Mouse (Mus musculus) stomach, embryonic 15.5 days (tissue): ENCODE measurements at regions not wholly inside any gene's neighbourhood (a gene's known extent, or its start where the extent isn't known, plus 50 kb on each side); places are given as distances from the start of the nearest gene placed in this dataset.

ENCODE experiments used
- ATAC-seq: fragments of 200-750 bp; cut with Nextera tagmentation; 2 replicates; pipeline ENCODE4 v1.8.0; 2017; ENCODE audit warnings: low read depth, moderate number of reproducible peaks, moderate TSS enrichment; ENCODE audit not compliant: insufficient read depth, low FRiP score
- H3K27ac ChIP-seq: fragments of 300-500 bp; sonication (generic); 2 replicates; pipeline ENCODE4 v1.5.1; 2015; ENCODE audit warnings: mild to moderate bottlenecking, inconsistent platforms
- H3K27me3 ChIP-seq: fragments of 300-500 bp; sonication (generic); replicated peaks from 2 replicates; pipeline ENCODE4 v1.6.1; 2015; ENCODE audit warnings: inconsistent platforms
- H3K36me3 ChIP-seq: fragments of 300-500 bp; sonication (generic); 2 replicates; pipeline ENCODE4 v1.6.1; 2015; ENCODE audit warnings: inconsistent platforms
- H3K4me1 ChIP-seq: fragments of 300-500 bp; sonication (generic); 2 replicates; pipeline ENCODE4 v1.6.1; 2015; ENCODE audit warnings: inconsistent platforms
- H3K4me2 ChIP-seq: fragments of 300-500 bp; sonication (generic); 2 replicates; pipeline ENCODE4 v1.6.1; 2015; ENCODE audit warnings: mild to moderate bottlenecking, inconsistent platforms
- H3K4me3 ChIP-seq: fragments of 300-500 bp; sonication (generic); replicated peaks from 2 replicates; pipeline ENCODE4 v1.5.1; 2015; ENCODE audit warnings: inconsistent platforms
- H3K9ac ChIP-seq: fragments of 300-500 bp; sonication (generic); 2 replicates; pipeline ENCODE4 v1.6.1; 2015; ENCODE audit warnings: inconsistent platforms
- H3K9me3 ChIP-seq: fragments of 300-500 bp; sonication (generic); 2 replicates; pipeline ENCODE4 v1.6.1; 2016; ENCODE audit warnings: inconsistent platforms
- WGBS: fragments of 180-500 bp; shearing (Covaris S2); methylation state at CpG from one replicate; pipeline ENCODE4 v1.1.7; 2015; 5-methylcytosine and 5-hydroxymethylcytosine counted together

GRCm38 (mm10) chr5:43360298-43360697 lies 127.3 kb downstream of the Cpeb2 start:
- no peak overlapping the region for H3K4me2 ChIP-seq
- no peak overlapping the region for H3K27ac ChIP-seq
- no peak overlapping the region for H3K9ac ChIP-seq
- H3K4me1 ChIP-seq, result no peaks in the 10 kb centered on the region
- 38% methylated on average over 3 of the region's 3 CpGs for WGBS
- H3K36me3 ChIP-seq, result no peaks in the 10 kb centered on the region
- no peak overlapping the region for H3K4me3 ChIP-seq
- no peaks in the 10 kb centered on the region for H3K9me3 ChIP-seq
- ATAC-seq, result no peak
- no peaks in the 10 kb centered on the region for H3K27me3 ChIP-seq

GRCm38 (mm10) chr5:43361026-43361425 lies 128.1 kb downstream of the Cpeb2 start:
- Histone ChIP-seq H3K36me3 (no peaks in the 10 kb centered on the region), H3K27me3 (no peaks in the 10 kb centered on the region), H3K27ac (no peak overlapping the region), H3K4me2 (no peak overlapping the region), H3K4me1 (no peaks in the 10 kb centered on the region), H3K9me3 (no peaks in the 10 kb centered on the region), H3K4me3 (no peak overlapping the region), H3K9ac (no peak overlapping the region)
- 96% methylated on average over 1 of the region's 1 CpGs for WGBS
- ATAC-seq, result no peak

DNA sequence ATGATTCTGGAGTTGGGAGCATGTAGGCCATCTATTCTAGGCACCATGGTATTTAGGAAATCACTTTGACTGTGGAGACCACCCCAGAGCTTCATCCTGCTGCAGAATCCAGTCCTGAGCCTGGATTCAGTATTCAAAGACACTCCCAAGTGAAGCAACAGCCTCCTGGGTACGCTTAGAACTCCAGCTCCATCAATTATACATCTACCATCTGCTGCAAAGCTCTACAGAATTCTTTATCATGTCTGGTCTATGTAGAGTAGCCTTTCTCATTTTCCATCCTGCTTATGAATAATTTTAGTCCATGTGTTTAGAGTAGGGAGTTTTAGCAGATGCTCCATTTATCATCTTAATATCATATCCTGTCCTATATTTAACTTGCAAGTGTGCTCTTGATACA lies 139.4 kb downstream of the Cpeb2 start:
- H3K27ac ChIP-seq, result no peak overlapping the region
- no peaks in the 10 kb centered on the region for H3K9me3 ChIP-seq
- no peak for ATAC-seq
- no peaks in the 10 kb centered on the region for H3K36me3 ChIP-seq
- no peak overlapping the region for H3K4me2 ChIP-seq
- no peaks in the 10 kb centered on the region for H3K27me3 ChIP-seq
- 67% methylated on average over 1 of the region's 1 CpGs for WGBS
- H3K9ac ChIP-seq, result no peak overlapping the region
- no peak overlapping the region for H3K4me3 ChIP-seq
- H3K4me1 ChIP-seq, result no peaks in the 10 kb centered on the region

GRCm38 (mm10) chr5:43384689-43385375 lies 130.5 kb upstream of the C1qtnf7 start:
- Histone ChIP-seq H3K36me3 (no peaks in the 10 kb centered on the region), H3K4me2 (no peak overlapping the region), H3K4me3 (no peak overlapping the region), H3K9me3 (no peaks in the 10 kb centered on the region), H3K27me3 (no peaks in the 10 kb centered on the region), H3K9ac (no peak overlapping the region), H3K4me1 (no peaks in the 10 kb centered on the region), H3K27ac (no peak overlapping the region)
- no peak for ATAC-seq
- WGBS, result 63% methylated on average over 3 of the region's 3 CpGs

DNA sequence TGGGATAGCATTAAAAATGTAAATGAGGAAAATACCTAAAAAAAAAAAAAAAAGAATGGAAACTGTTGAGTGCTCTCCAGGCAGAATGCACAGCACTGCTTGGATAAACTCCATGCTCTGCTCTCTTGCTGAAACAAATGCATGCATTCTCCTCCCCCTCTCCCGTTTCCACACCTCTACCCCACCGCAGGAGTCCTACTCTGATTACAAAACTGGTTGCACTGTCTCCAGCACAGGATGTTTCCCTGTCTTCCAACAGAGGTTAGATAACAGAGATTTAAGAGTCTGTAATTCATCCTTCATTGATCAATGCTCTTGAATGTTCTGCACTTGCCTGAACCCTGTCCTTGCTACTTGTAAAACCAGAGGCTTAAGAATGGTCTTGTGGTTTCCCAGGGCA lies 124.3 kb upstream of the C1qtnf7 start:
- Histone ChIP-seq H3K36me3 (no peaks in the 10 kb centered on the region), H3K4me2 (no peak overlapping the region), H3K4me1 (no peaks in the 10 kb centered on the region), H3K4me3 (no peak overlapping the region), H3K9me3 (no peaks in the 10 kb centered on the region), H3K9ac (no peak overlapping the region), H3K27me3 (no peaks in the 10 kb centered on the region), H3K27ac (no peak overlapping the region)
- ATAC-seq, result no peak
- 12% methylated on average over 2 of the region's 2 CpGs for WGBS

DNA sequence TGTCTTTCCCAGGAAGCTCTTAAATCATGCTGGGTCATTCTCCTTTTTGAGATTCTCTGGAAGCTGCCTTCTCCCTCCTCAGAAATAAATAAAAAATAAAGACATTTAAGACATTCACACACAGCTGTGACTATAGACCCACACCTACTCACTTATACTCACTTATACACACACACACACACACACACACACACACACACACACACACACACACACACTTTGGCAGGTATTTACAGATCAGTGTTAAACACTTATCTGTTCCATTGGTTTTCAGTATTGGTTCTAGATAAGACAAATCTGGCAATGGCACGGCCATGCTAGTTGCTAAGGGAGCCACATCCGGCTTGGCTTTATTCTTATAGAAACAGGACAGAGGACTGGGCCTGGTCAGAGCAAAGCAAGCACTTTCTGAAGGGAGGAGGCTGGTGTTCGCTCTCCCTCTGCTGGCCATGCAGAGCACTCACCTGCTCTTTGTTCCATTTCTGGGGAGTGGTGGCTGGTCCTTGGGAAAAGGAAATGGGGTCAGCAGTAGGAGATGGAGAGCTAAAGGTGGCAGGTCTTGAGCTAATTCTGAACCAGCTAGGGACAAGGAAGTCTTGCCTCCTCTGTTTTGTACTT lies 123.8 kb upstream of the C1qtnf7 start:
- Histone ChIP-seq H3K9me3 (no peaks in the 10 kb centered on the region), H3K36me3 (no peaks in the 10 kb centered on the region), H3K4me2 (no peak overlapping the region), H3K4me1 (no peaks in the 10 kb centered on the region), H3K4me3 (no peak overlapping the region), H3K27ac (no peak overlapping the region), H3K27me3 (no peaks in the 10 kb centered on the region), H3K9ac (no peak overlapping the region)
- 17% methylated on average over 3 of the region's 3 CpGs for WGBS
- peak; percentile 77 for ATAC-seq

DNA sequence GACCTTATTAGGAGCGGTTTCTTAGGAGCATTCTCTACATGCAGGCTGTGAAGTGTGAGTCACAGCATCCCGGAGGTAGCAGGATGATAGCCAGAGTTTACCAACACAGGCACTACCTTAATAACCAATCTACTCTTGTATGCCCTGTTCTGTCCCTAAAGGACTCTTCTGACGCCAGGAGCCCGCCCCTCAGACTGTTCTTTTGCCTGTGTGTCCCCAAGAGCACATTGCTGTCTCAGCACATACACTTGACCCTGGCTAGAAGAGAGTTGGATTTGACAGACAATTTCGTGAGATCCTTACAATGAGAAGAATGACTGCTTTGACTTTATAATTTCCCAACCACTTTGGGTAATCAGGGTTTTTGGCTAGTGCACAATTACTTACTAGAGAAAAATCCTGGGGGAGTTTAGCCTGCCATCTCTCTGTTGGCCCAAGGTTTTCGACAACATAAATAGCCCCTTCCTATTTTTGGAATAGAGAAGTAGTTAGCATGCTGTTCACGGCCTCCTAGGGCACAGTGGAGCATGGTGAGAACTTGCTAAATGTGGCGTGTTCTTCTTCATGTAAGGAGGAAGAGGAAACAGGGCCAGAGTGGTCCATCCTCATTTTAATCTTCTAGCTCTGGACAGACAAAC lies 122.3 kb upstream of the C1qtnf7 start:
- no peaks in the 10 kb centered on the region for H3K36me3 ChIP-seq
- H3K27me3 ChIP-seq, result no peaks in the 10 kb centered on the region
- no peak overlapping the region for H3K4me2 ChIP-seq
- ATAC-seq, result no peak
- H3K9me3 ChIP-seq, result no peaks in the 10 kb centered on the region
- no peaks in the 10 kb centered on the region for H3K4me1 ChIP-seq
- WGBS, result 74% methylated on average over 8 of the region's 8 CpGs
- no peak overlapping the region for H3K4me3 ChIP-seq
- no peak overlapping the region for H3K27ac ChIP-seq
- H3K9ac ChIP-seq, result no peak overlapping the region

GRCm38 (mm10) chr5:43417259-43417658 lies 98.1 kb upstream of the C1qtnf7 start:
- ATAC-seq, result no peak
- Histone ChIP-seq H3K9me3 (no peaks in the 10 kb centered on the region), H3K4me1 (no peaks in the 10 kb centered on the region), H3K4me2 (no peak overlapping the region), H3K27me3 (no peaks in the 10 kb centered on the region), H3K36me3 (no peaks in the 10 kb centered on the region), H3K4me3 (no peak overlapping the region), H3K27ac (no peak overlapping the region), H3K9ac (no peak overlapping the region)
- WGBS, result 88% methylated on average over 2 of the region's 2 CpGs

- H3K4me3 ChIP-seq, result no peak overlapping the region
- ATAC-seq, result no peak; the same call in 1 of the 2 replicates
- 62% methylated on average over 9 of the region's 9 CpGs for WGBS
- H3K4me2 ChIP-seq, result no peak overlapping the region
- H3K9ac ChIP-seq, result no peak overlapping the region
- H3K27ac ChIP-seq, result no peak overlapping the region
- H3K36me3 ChIP-seq, result no peaks in the 10 kb centered on the region
- H3K9me3 ChIP-seq, result no peaks in the 10 kb centered on the region
- H3K4me1 ChIP-seq, result no peaks in the 10 kb centered on the region
- H3K27me3 ChIP-seq, result no peaks in the 10 kb centered on the region
Measured at GRCm38 (mm10) chr5:43422815-43423687, 92.3 kb upstream of the C1qtnf7 start.

DNA sequence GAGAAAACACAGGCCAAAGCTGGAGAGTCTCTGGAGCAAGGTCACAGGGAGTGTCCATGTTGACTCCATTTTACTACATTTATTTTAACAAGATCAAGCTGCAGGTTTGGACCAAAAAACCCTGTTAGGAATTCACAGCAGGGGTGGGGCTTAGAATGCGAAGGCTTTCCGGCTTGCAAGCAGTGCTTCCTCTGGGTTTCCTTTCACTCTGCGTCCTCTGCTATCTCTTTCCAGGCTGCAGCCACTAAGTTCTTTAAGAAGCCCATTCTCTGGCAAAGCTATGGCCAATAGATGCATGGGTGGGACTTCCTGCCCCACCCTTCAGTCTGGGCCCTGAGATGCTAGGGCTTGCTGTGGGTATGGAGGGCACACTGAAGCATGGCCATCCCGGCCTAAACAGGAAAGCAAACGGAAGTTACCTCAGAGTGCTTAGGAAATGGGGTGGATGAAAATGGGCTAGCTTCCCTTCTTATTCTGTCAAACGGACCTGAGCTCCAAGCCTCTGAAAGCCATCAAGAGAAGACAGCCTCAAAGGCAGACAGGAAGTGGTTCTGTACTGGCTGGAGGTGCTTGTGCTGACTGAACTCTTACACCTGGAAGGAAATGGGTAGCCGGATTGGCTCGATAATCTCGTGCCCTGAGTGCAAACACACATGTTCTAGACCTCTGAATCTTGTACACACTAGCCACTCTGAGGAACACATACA lies 90.6 kb upstream of the C1qtnf7 start:
- no peaks in the 10 kb centered on the region for H3K9me3 ChIP-seq
- no peak overlapping the region for H3K9ac ChIP-seq
- no peak overlapping the region for H3K4me3 ChIP-seq
- H3K4me2 ChIP-seq, result no peak overlapping the region
- H3K27ac ChIP-seq, result no peak overlapping the region
- 71% methylated on average over 9 of the region's 9 CpGs for WGBS
- no peak for ATAC-seq
- no peaks in the 10 kb centered on the region for H3K36me3 ChIP-seq
- no peaks in the 10 kb centered on the region for H3K4me1 ChIP-seq
- H3K27me3 ChIP-seq, result no peaks in the 10 kb centered on the region

GRCm38 (mm10) chr5:43433337-43433736 lies 82.0 kb upstream of the C1qtnf7 start:
- Histone ChIP-seq H3K4me1 (no peaks in the 10 kb centered on the region), H3K27ac (no peak overlapping the region), H3K9me3 (no peaks in the 10 kb centered on the region), H3K4me3 (no peak overlapping the region), H3K36me3 (no peaks in the 10 kb centered on the region), H3K9ac (no peak overlapping the region), H3K4me2 (no peak overlapping the region), H3K27me3 (no peaks in the 10 kb centered on the region)
- WGBS, result 68% methylated on average over 2 of the region's 2 CpGs
- no peak for ATAC-seq
